Mouse (Mus musculus) spleen, postnatal 14 days (tissue): ENCODE measurements around the gene Tspan1.

Source experiments
- DNase-seq, 2 experiments: peaks; one replicate each; pipeline ENCODE4 v3.0.0; 2021 to 2022; ENCODE audit warnings: low spot score in 2 of 2

The Tspan1 gene

DNA sequence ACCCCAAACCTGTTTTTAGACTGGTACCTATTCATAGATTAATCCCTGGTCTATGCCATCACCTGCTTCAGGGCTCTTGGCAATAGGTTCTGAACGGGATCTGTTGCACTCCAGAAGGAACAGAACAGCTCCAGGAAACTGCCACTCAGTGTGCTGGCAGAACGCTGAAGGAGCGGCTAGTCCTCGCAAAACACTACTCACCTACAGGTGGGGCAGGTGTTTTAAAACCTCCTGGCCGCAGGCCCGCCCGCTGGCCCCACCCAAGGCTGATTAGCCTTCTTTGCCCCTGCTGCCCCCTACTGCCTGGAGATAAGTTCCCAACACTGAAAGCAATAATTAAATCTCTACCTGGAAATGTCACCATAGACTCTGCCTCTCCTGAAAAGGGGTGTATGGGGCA, at the start of gene Tspan1:
TSS of gene Tspan1 (minus strand) at position 198 of the 400 bp plus-strand sequence.
- DNase-seq = no peak

DNA sequence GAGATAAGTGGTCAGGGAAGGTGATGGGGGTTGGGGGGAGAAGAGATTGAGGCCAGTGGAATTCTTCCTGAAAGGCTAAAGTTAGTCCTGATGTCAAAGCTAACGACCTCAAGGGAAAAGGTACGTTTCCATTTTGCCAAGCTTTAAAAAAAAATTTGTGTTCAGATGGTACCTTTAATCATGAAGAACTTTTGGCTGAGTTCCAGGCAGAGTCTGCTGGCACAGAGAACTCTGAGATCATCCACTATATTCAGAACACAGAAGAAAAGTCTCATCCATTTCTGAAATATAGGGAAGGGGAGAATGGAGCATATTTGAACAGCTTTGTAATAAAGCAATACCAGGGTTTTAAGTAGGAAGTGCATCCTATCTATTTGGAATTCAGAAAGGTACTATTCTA, 49.6 kb upstream of the Tspan1 start:
- no peak for DNase-seq

DNA sequence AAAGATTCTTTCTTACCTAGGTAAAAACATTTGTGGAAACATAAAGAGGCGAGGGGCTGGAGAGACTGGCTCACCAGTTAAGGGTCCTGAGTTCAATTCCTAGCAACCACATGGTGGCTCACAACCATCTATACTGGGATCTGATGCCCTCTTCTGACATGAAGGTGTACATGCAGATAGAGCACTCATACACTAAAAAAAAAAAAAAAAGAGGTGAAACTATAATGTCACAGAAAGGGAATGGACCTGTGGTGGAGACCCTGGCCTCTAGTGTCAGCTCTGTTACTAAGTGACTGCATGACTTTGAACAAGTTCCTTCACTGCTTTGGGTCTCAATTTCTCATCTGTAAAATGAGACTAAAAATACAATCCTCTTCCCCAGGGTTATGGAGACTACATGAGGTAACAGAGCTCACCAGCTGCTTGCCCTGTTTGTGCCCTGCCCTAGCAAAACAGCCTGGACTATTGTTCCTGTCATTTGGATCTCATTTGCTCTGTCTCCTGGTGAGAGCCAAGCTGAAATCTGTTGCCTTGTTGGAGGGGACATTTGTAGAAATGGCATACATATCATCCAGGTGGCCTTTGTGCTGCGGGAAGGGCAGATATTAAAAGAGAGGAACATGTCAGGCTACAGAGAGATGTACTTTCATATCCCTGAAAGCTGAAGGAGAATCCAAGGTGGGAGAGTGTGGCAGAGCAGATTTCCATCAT, 48.6 kb upstream of the Tspan1 start:
- DNase-seq = no peak

DNA sequence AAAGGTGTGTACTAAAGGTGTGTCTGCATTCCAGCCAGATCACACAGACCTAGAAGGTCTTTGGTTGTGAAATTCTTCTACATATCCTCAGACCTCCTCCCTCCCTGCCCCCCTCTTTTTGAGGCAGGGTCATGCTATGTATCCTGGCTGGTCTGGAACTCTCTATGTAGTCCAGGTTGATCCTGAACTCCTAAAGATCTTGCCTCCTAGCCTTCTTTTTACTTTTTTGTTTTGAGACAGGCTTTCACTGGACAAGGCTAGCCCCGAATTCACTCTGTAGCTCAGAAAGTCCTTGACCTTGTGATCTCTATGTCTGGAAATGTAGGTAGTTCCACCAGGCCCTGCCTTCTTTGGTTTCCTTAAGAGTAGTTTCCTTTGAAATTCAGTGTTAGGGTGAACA, 41.5 kb upstream of the Tspan1 start:
- DNase-seq = no peak

DNA sequence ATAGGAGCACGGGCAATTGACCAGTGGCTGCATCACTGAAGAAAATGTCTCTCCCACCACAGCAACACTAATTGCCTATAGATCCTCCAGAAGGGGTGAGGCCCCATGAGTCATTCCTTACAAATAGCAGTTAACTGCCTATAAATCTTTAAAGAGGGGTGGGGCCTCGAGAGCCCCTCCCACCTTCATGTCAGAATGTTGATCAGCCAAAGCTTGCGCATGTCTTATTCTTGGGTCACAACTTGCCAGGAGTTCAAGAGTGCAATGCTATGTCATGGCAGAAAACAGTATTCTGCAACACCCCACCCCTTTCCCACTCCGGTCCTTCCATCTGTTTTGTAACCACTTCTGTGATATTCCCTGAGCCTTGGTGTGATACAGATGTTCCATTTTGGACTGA, 39.1 kb upstream of the Tspan1 start:
- no peak for DNase-seq

DNA sequence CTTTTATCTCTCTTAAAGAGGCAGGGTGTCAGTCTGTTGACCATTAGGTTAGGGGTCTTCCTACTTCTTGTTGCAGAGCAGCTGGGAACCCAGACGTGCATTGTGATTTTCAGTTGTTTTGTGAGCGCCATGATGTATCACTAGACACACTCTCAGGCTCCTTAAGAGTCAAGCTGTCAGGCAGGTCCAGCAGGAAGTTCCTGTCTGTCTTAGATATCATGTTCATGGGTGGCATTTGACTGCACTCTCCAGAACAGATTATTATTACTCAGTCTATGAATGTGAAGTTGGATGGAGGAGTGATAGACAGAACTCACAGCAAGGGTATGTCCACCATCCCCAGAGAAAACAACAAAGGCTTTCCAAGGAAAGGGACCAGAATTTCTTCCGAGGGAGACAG, 37.0 kb upstream of the Tspan1 start:
- DNase-seq = no peak

DNA sequence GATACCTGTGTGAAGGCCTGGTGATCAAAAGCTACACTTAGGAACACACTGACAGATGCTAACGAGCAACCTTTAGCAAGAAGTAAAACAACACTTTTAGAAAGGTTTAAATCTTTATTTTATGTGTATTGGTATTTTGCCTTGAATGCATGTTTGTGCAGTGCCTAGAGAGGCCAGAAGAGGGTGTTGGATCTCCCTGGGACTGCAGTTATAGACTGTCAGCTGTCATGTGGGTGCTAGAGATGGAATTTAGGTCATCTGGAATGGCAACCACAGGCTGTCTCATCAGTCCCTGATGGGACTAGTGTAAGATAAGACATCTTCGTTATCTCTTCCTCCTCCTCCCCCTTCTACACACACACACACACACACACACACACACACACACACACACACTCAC, 31.0 kb upstream of the Tspan1 start:
- no peak for DNase-seq

DNA sequence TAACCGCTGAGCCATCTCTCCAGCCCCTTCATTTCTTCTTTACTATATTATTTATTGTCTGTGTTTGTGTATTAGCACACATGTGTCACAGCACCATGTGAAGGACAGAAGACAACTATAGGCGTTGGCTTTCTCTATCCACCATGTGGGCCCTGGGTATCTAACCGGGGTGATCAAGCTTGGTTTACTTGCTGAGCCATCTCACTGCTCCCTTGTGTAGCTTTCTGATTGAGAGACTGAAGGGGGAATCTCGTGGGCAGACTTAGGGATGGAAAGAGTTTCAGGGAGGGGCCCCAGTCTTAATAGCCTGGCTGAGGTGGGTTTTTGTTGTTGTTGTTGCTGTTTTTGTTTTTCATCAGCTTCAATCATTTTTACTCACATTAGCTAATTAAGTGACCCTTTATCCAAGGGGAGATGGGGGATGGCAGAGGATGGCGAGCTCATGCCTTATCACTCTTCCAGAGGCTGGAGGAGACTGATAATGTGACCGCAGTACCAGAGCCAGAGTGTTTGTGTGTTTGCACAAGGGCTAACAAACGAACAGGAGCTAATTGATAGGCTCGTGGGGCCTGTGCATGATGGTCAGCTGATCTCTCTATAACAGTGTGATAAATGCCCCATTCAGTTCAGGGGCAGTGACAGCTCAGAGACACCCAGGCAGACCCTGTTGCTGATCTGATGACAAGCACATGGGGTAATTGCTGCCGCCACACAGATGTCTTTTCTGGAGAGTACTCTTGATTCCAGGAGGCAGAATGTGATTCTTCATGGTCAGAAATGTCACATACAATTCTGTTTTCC, 26.4 kb upstream of the Tspan1 start:
- DNase-seq = no peak

DNA sequence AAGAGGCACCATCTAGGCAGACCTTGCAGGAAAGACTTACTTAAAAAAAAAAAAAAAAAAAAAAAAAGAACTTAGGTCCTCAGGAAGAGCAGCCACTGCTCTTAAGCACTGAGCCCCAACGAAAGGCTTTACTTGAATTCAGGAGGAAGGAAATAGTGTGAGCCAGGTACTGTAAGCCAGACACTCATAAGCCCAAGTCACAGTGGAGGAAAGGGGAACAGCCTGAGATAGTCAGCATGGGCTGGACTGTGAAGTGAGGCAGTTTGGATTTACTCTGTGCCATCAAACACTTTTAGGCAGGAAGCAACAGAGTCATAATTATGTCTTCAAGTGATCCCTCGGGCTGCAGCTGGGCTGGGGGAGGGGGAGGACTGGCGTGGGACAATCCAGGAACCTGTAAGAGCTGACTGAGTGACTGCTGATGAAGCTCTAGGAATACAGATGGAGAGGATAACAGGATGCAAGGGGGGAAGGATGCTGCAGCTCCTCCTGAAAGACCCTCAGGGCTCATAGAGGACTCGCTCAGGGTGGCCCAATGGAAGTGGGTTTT, 25.0 kb upstream of the Tspan1 start:
- no peak for DNase-seq

DNA sequence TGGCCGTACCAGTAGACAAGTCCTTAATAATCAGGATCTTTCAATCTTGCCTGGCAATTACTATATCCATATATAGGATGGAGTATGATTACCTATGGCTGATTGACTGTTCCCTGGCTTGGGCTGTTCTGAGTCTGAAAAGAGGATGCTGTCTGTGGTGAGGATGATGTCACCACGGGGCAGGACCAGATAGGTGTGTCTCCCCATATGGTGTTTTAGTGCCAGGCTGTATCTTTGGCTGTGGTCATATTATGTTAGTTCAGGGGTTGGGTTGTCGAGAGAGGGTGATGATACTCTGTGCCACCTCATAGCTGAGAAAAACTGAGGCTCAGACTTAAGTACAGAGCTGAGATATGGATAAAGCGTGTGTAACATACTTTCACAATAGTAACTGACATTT, 17.7 kb upstream of the Tspan1 start:
- DNase-seq = no peak

DNA sequence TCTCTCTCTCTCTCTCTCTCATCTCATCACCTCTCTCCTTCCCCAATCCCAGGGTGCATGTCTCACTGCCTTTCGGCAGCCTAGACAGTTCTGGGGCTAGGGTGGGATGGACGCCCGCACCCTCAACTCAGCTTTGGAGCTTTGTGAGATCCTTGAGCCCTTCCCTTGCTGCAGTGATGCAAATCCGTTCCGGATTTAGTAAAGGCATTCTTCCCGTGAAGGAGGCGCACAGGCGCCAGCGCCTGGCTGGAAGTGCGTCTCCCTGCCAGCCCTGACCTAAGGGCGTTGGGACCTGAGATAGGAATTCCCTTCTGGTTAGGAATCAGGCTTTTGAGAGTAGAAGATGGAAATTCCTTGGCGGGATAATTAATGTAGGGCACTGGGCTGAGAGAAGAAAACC, 15.3 kb upstream of the Tspan1 start:
- no peak for DNase-seq

DNA sequence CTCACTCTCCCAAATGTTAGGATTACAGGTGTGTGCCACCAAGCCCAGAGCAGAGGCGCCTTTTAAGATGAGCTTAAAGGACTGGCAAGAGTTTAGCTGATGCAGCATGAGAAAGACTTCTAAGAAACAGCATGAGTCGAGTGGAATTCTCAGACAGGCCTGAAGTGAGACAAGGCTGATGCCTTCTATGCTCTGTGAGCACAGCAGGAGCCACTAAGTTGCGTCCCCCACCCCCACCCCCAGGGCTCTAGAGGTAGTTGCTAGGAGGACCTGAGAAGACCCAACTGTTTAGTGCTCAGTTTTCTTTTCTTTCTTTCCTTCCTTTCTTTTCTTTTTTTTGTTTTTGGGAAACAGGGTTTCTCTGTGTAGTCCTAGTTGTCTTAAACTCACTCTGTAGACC, 14.7 kb upstream of the Tspan1 start:
- no peak for DNase-seq

DNA sequence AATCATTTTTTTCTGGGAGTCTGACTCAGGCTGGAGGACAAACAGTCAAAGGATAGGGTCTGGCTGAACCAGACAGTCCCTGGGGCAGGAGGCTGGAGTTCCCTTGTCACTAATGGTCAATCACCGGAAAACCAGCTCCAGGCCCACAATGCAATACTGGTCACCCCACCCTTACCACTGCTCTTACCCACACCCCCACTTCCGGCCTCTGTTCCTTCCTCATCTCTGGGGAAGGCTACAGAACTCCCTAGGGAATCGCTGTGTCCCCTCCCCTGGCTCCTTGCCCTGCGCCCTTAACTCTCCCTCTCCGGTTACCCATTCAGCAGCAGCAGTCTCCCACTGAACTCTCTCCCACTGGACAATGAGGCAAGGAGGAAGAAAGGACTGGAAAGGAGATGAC, 9.7 kb upstream of the Tspan1 start:
- DNase-seq = no peak

DNA sequence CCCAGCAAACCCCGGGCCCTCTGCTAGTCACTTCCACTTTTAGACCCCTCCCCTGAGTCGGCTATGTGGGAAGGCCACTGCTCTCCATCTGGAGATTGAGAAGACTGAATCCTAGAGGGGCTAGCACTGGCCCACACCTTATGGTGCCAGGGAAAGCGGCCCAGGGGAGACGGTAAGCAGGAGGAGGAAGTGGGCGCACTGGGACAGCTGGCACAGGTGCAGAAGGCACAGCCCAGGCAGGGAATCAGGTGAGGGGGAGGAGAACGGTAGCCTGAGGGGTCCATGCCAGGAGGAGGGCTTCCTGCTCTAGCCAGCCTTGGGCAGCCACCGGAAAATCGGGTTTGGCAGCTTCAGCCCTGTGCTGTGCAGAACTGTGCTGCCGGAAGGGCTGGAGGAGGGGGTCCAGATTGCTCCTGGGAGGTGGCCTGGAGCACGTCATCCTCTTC, 9.2 kb upstream of the Tspan1 start:
- DNase-seq = no peak

DNA sequence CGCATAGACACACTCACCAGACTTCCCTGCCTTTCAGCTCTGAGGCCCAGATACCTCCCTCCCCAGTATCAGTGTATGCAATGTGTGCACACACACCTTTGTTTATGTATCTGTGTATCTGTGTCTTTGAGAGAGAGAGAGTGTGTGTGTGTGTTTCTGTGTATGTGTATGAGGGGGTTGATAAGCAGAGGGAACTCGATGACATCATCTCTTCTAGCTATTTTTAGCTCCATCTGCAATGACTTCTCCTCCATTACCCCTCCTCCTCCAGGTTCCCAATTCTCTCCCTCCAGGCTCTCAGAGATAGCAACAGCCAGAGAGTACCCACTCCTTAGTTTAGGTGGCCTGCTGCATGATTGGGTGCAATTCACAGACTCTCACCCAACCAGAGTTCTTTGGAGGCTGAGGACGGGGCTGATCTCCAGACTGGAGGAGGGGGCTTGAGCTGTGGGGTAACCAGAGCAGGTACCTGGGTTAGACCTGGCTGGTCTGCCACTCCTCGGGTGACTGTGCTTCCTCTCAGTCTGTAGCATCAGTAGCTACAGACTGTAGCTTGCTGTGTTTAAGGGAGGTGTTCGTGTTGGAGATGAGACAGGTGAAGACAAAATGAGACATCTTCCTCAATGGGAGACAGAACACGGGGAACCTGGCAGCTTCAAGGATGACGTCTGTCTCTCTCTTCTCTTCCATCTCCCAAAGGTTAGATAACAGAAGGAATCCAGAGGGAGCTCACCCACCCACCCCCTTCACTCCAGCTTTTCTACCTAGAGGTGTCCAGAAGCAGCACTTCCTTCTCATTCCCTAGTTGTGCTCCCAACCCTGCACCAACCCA, 8.5 kb upstream of the Tspan1 start:
- no peak for DNase-seq

DNA sequence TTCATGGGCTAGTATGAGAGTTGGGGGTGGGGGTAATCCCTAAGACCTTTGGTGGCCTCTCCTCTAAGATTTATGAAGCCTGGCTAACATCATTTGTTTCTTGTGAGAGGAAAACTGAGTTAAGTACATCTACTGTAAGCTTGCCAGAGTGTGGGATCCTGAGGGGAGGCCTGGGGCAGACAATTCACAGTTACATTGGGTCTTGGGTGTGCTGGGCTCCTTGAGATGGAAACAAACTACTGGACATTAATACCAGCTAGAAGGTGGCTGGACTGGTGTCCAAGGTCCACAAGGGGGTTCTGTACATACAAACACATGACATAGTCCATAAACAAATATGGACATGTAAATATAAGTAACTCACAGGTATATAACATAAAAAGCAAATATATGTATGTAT, 7.7 kb upstream of the Tspan1 start:
- DNase-seq = no peak

DNA sequence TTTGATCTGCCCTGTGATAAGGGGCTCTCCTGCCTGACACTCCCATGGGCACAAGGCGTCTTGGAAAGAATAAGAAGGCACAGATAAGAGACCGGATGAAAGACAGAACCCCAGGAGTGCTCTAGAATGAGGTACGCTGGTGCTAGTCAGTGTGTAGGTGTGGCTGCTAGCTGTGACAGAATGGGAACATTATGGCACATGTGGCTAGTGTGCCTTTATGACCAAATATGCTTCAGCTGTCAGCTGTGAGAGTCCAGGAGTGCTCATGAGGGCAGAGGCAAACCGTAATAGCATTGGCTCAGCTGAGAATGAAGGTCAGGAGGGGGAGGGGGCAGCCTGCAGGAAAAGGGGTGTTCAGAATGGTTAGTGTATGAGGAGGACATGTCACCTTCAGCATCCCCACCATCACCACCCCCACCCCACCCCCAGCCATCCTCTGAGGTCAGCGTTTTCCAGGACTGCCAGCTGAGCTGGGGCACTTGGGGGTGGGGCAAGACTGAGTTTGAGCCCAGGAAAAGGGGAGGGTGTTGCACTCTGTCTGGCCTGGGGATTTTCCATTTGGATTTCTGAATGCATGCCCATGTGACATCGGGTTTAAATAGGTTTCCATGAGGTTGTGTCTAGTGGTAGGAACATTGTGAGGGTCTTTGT, 7.2 kb upstream of the Tspan1 start:
- no peak for DNase-seq

DNA sequence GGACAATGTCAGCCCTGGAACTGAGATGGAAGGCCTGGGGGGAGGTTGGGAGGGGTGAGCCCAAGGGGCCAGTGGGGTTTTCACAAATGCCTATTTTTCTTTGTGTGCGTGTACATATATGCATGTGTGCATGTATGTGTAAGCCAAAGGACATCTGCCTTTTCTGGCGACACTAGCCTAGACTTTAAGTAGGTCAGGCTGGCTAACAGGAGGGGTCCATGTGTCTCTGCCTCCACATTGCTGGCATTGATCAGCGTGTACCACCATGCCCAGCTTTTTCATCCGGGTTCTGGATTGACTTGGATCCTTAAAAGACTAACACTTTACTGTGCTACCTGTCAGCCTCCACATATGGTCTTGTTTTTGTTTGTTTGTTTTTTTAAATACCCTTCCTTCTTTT, 6.4 kb upstream of the Tspan1 start:
- no peak for DNase-seq

DNA sequence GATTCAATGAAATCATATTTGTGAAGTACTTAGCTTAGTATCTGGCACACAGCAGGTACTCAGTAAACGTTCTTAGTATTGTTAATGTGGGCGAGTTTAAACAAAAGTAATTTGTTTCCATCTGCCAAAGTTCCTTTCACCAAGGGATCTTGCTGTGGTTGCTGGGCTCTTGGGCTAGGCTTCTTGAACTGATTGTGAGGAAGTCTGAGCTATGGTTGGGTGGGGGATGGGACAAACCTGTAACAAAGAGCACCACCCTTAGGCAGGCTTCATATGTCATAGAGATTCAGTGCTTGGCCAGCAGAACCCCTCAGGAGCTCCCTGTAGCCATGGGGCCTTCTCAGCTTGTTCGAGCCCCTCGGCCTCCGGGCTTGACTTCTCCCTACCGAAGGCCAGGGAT, 5.7 kb upstream of the Tspan1 start, which contains the start of the genes 1700042G07Rik and Gm49337:
TSS of gene 1700042G07Rik (plus strand) at position 301 of the 400 bp plus-strand sequence.
TSS of gene Gm49337 (plus strand) at position 313 of the 400 bp plus-strand sequence.
- DNase-seq = no peak

DNA sequence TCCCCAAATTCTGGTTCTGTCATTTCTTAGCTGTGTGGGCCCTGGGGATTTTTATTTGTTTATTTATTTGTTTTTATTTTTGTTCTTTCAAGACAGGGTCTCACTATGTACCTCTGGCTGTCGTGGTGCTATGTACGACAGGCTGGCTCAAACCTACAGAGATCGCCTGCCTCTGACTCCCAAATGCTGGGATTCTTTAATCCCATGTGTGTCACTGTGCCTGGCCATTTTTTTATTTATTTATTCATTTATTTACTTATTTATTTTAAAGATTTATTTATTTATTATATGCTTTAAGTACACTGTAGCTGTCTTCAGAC, 1.9 kb upstream of the Tspan1 start:
- no peak for DNase-seq

DNA sequence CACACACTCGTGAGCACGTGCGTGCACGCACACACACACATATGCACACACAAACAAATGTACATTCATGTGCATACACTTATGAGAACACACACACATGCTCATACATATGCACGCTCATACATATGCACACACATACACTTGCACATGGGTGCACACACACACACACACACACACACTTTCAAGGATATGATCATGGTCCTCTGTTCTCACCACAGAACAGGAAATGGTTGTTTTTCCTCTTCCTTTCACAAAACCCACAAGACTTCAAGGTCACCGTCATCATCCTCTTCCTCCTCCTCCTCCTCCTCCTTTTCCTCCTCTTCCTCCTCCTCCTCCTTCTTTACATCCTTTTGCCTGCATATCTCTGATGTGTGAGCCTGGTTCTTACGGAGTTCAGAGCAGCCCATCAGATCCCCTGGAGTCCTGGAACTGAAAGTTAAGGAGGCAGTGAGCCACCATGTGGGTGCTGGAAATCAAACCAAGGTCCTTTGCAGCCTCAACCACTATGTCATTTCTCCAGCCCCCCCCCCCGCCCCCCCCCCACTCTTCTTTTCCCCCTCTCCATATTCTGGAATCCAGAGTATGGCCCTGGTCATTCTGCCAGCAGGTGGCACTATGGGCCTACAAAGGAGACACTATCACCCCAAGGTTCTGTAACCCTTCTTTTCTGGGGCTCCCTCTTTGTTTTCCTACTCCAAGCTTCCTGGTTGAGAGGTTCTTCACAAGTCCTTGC, 1.4 kb upstream of the Tspan1 start:
- DNase-seq = peak; percentile 30 to 68
